Mouse (Mus musculus): ENCODE data around the gene Upk1a. TPM values are rescaled to one million over a fixed set of nuclear protein-coding genes. Genes with fewer than 3 reads are reported as not detected.

Gene Upk1a
- total RNA-seq, 1 experiment from 2014 or later = 0.22 TPM

DNA sequence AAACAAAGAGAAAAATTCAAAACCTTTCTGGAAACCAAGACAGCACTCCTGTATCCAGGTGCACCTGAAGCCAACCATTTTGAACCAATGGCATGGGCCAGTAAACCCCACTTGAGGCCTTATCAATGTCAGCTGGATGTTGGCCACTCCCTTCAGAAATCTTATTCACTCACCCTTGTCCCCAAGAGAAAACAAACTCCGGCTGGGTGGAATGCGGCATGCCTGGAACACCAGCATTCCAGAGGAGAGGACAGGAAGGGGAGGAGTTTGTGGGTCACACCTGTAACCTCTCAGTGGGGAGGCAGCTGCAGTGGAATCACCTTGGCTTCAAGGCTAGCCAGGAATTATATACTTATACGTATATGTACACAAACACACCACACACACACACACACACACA lies 10.1 kb downstream of the Upk1a start:
- no peak for DNase-seq

DNA sequence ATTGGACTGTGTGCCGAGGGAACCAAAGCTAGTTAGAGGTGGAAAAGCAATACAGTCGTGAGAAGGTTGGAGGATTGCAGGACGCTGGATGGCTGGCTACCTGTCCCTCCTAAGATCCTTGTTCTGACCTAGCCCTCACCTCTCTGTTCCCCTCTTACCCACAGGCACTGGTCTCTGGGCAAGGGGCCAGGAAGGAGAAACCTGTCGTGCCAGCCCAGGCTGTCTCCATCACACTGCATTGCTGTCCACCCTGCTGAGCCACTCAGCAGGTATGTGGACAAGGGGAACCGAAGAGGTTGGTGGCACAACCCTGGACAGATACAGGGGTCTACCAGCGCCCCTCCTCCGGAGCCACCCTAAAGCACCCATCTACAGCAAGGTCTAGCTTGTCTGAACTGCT lies 12.0 kb downstream of the Upk1a start:
- no peak for DNase-seq

DNA sequence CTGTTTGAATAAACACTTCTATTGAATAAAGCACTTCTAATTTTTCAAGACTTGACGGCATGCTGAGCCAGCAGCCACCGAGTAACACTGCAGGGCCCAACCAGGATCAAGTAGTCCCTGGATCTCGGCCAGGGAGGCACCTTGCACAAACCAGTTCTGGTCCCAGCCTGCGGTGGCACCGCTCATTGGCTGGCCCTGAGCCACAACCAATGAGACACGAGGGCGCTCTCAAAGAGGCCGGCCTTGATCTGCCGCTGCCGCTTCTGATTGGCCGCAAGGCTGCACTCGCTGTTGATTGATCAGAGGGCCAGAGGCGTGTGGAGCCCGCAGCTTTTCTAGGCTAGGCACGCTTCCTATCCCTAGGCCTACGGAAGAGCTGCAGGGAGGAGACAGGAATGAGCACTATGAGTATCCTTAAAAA lies 12.7 kb downstream of the Upk1a start:
- peak; percentile 96 for DNase-seq

DNA sequence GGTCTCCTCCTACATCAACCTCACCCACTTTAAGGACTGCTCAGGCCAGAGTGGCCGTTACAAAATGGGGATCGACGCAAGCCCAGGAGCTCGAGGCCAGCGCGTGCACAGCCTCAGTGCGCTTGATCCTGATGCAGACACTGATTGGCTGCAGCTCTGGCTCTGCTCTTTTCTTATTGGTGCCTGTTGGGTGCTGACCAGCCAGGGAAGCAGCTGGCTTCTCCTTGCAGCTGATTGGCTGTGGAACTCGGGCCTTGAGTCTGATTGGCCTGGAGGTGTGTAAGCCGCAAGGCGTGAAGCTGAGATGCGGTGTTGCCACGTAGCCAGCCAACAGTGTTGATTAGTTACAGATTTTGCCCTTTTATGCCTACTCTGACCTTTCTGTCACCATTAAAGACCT lies 13.9 kb downstream of the Upk1a start, which contains the start of gene Zbtb32:
Gene Zbtb32, minus strand, starts transcription at position 124 of the 400 bp plus-strand sequence.
- no peak for DNase-seq

DNA sequence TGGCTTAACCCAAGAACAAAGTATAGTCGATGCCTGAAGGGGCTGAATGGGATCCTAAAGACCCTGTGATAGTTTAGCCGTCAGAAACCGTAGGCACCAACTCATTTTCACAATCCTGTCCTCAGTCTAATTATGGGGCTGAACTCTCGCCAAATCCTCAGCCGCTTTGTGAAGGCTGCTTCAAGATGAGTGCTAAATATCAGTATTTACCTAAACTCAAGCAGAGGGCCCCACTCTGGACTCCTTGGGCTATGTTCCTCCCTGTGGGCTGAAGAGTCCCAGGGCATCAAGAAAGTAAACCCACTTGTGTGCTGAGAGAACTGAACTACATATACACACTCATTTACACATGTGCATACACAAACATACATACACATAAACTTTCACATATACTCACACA lies 15.8 kb downstream of the Upk1a start:
- no peak for DNase-seq

DNA sequence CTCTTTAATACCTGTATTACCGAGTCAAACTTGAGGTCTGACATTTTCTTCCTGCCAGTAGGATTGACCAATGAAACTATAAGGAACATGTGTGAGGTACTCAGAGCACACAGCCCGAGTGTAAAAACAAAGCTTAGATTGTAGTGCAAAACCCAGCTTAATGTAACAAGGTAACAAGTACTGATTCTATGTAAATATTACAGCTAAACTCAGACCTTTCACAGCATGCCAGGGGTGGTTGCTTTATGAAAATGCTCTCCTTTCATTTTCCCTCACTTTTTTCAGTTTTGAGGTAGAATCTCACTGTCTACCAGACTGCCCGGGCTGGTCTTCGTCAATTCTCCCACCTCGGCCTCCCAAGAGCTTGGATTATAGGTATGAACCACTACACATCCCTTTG lies 16.6 kb downstream of the Upk1a start:
- no peak for DNase-seq

DNA sequence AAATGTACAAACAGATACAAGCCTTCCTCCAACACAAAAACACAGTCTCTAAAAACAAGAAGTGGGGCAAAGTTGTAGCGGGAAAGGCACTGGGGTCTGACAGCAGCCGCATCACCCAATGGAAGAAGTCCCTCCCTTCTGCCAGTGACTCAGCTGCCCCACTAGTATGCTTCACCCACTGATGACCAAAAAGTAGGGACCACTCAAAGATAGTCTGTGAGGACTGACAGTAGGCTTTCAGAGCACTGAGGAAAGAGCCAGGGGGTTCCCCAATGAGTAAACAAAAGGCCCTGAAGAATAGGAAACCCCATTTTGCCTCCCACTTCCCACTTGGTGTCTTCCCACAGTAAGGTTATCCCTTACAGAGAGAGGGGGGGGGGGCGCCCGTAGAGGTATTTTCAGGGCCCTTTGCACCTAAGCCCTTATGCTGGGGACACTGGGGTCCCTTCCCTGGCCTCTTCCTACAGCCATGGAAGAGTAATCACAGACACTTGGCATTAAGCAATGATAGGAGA lies 18.1 kb downstream of the Upk1a start:
- DNase-seq = no peak

DNA sequence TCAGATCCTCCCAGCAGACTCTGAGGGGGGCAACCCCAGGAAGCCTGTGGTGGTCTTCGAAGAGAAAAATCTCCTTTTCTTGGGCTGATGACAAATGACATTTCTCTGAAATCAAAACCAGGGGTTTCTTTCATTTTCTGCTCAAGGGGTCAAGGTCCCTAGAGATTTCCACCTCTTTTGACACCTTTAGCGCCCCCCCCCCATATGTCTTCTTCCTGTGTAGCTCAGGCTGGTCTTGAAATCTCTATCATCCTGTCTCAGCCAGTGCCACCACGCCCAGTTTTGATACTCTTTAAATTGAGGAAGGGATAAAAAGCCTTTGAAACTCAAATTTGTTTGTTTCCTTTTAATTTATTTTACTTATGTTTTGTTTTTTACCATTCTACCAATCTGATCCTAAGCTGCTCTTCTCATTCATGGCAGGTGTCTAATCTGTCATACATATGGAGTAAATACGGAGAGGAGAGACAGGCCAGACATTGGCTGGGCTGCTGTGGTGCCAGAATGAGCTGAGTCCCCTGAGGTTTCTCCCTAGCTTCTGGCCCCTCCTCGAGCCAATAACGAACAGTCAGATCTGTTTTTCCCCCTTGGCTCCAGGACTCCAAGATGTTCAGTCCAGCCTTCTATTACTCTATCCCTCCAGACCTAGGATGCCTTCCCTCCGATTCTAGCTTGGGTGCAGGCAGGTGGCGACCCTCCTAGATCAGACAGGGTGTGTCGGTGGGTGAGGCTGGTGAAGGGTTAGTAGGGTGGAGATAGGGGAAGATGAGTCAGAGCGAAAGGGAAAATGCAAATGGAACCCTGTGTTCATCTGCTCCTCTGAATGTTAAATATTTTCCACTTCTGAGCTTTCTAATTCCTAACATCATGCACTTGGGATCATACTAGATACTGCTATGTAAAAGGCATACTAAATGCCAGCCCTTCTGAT lies 18.8 kb downstream of the Upk1a start:
- no peak for DNase-seq

DNA sequence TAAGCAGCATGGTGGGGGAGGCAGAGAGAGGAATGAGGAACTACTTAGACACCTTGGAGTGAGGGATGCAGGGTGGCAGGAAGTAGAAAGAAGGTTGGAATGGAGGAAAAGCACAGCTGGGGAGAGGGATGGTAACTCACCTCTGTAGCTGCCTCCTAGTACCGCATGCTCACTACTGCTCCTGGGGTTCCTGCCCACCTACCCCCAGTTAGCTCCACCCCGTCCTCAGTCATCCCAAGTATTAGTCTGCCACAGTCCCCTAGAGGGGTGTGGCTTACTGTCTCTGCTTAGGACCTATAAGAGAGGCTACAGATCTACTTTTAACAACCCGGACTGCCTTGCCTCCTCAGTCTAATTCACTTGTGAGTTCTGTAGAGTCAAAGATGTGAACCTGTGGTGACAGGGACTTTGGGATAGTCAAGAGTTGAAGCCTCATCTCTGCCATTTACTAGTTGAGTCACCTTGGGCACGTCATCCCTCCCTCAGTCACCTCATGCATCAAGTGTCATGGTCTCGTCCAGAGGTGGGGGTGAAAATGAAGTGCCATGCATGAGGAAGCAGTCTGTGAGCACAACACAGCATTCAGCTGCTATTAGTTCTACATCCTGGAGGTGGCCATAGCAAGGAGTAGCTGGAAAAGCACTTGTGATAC lies 19.7 kb downstream of the Upk1a start:
- DNase-seq = no peak

DNA sequence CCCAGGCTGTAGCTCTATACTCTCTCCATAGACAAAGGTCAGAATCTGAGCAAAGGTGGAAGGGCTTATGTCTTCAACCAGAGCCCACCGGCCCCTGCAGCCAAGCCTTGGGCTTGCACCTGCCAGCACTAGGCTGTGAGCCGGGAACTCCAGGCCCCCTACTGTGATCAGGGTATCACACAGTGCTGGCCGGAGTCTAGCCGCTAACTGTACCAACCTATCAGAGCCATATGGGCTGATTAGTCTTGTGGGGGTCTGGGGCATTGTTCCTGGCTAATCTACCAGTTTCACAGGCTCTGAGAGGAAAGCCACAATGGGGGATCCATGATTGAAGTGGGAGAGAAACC lies 21.1 kb downstream of the Upk1a start:
- no peak for DNase-seq

DNA sequence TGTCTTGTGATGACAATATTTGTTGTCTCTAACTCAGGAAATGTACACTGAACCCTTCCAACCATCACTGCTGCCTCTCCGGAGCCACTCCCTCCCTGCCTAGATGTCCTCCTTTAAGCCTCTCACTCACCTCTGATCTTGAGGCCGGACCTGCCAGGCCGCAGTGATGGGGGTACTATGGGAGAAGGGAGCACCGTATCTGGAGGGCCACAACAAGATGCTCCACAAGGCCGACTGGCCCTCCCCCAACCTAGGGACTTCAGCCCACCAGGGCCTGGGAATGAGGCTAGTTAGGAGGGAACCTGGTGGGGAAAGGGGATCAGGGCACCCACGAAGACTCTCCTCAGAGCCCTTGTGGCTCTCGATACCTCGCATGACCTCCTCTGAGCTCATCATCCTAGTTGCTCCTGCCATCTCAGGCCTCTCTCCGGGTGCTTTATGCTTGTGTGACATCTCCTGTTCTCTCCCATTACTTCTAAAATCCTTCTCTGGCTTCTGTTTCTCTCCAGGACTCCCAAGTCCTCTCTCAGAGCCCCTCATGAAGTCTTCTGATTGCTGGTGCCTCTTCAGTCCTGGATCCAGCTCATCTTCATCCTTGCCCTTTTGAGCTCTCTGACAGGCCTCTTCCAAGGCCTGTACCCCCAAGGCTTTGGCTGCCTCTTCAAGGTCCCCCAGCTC lies 21.6 kb downstream of the Upk1a start:
- DNase-seq = no peak

DNA sequence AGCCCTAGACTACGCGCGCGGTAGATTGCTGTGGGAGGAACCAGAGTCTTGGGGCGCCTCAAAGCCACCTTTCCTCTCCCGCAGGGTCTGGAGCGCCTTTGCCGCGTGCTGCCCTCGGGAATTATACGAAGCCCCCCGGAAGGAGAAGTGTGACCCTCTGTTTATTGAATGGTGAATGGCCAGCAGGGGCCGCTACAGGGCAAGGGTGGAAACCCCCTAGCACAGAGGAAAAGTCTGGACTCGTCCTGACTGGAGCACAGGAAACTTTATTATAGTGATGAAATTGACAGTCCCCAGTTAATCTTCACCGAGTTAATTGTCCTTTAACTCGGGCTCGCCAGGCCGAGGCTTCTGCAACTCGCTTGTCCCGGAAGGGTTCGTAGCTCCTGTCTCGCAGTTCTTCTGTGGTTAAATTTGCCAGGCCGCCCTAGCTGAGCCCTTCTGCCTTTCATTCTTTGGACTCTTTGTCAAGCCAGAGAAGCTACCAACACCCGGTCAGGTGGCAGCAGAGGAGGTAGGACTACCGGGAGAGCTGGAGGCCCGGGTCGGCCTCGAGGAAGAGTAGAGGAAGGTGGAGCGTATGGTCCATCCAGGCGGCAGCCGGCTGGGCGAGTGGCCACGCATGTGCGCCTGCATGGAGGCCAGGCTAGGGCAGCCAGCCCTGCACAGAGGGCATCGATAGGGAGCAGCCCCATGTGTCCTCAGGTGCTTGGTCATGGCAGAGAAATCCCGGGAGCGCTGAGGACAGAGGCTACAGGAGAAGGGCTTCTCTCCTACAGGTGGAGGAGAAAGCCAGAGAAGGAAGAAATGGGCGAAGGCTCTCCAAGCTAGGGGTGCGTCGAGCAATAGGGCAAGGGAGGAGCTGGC lies 23.0 kb downstream of the Upk1a start:
- DNase-seq = peak; percentile 90

DNA sequence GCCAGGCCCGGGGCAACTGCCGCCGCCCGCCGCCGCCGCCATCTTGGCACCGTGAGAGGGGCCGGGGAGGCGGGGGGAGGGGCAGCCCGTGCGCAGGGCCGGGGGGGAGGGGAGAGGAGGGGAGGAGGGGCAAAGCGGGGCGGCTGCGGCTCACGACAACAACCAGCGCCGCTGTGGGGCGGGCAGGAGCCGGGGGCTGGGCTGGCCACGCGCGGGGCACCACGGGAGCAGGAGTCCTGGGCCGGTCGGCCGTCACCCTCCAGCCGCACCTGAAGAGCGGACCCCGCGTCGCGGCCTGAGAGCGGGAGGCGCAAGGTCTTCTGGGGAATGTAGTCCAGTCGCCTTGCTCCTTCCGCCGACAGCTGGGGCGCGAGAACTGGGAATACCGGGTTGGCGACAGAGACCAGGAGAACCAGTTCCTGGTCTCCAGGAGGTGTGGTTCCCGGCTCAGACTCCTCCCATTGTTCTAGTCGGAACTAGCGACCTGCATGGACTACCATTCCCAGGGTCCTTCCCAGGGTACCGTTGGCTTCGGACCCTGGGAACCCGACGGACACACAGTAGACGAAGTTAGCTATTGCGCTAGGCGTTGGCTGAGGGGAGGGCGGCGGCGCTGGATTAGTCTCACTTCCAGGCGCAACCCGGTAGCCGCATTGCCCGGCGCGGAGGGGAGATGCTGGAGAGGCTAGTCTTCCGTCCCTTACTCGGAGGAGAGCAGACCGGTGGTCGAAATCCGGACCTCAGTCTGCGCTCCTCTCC lies 23.8 kb downstream of the Upk1a start, which contains the start of gene Kmt2b:
Gene Kmt2b, minus strand, starts transcription at position 51 of the 759 bp plus-strand sequence.
- peak; percentile 98 for DNase-seq

DNA sequence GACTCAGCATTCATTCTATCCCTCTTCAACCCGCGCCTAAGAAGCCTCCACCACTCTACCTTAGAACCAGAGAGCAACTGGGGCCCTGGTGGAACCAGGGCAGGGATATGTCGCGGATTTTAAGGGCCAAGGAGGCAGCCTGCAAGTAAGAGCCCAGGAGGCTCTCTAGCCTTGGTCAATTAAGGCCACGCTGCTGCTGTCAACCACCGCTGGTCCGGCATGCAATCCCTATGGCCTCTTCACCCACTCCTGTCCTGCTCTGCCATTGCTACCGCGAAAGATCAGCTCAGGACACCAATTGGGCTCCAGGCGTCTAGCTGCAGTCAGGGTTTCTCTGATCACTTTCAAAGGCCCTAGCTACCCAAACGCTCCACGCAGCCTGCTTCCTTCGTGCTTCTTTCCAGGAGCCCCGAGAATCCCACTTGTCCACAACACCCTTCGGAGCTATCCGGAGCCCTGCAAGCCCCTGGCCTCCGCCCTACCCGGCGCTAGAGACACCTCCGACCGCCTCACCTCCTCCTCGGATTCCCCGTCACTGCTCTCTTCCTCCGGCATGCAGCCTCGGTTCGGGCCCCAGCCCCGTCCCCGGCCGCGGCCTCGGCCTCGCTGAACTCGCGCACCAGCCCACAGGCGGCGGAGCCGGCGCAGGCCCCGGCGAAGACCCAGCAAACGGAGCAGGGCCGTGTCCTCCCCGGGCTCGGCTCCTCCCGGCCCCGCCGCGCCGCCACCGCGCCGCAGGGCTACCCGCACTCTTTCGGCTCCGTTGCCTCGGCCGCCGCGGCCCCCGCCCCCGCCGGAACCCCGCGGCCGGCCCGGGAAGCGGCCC lies 24.6 kb downstream of the Upk1a start:
- peak; percentile 72 for DNase-seq

DNA sequence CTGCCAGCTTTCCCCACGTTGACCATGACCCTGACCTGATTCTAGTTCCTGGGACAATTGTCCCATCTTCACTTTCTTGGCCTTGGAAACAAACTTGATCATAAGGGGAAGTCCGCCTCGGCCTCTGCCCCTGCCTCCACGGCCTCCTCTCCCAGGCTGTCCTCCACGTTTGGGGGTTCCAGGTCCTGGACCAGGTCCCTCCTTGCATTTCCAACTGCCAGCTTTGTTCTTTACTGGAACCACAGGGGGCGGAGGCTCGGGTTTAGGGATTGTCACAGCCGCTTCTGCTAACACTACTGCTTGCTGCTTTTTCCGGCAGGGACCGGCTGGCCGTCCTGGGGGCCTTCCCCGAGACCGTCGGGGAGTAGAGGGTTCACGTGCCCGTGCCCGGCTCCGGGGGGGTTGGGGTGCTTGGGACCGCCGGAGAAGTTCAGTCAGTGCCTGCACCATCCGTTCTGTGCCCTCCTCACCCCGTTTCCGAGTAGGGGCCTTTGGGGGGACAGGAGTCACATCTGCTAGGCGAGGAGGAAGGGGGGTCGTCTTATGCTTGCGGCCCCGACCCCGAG lies 26.1 kb downstream of the Upk1a start:
- no peak for DNase-seq

DNA sequence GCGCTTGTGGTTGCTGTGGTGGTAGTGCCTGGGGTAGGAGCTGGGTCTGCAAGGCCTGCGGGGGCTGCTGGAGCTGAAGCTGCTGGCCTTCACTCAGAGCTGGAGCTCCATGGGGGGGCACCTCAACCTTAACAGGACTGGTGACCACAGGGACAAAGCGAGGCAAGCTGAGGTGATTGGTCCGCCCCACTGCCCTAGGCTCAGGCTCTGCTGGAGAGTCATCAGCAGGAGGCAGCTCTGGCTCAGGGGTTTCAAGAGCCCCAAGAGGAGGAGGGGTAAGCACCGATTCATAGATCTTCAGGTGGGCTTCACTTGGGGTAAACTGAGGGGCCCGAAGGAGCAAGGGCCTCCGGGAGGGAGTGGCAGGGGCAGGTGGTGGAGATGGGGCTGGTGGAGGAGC lies 27.5 kb downstream of the Upk1a start:
- no peak for DNase-seq

DNA sequence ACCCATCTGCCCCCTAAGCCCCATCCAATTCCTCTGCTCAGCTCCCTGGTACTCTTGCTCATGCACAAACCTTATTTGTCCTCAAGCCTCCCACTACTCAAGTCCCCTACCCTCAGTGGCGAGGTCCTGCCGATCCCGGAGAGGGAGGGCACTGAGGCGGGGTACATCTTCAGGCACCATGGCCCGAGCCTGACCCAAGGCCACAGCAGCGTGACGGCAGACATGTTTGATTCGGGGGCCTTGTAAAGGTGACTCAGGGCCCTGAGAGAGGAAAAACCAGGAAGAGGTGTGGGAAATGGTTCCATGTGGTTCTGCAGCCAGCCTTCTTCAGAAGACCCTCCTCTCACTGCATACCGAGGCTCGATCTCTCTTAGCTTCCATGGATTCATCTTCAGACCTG lies 28.3 kb downstream of the Upk1a start:
- DNase-seq = peak; percentile 64

DNA sequence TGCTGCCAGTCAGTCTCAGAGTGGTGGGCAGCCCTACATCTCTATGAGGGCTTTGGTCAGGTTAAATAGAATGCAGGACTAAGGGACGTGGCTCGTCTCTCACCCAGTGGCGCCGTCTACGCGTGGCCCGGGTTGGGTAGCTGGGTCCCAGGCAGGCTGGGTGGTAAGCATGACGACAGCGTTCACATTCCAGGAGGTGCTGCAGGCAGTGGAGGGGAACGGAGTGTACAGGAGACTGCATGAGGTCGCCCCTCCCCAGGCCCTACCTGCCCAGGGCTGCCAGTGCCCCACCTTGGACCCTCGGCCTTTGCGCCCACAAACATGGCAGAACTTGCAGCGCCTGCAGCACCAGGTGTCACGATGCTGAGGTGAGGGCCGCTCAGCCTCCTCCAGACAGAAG lies 31.1 kb downstream of the Upk1a start:
- DNase-seq = no peak

DNA sequence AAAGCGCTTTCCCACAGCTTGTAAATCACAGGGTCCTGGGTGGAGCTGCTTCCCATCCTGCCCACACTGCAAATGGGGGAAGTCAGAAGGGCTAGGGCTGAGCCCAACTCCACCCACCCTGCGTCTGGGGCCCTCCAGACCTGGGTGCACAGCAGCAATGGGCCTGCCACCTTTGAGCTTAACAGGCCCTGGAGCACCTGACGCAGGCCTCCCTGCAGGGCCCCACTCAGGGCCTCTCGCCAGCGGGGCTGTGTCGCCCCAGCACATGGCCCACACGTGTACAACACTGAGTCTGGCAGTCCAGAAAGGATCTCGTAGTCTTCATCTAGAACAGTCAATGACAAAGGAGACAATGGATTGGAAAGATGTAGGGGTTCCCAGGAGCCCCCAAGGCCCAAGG lies 32.7 kb downstream of the Upk1a start:
- no peak for DNase-seq

DNA sequence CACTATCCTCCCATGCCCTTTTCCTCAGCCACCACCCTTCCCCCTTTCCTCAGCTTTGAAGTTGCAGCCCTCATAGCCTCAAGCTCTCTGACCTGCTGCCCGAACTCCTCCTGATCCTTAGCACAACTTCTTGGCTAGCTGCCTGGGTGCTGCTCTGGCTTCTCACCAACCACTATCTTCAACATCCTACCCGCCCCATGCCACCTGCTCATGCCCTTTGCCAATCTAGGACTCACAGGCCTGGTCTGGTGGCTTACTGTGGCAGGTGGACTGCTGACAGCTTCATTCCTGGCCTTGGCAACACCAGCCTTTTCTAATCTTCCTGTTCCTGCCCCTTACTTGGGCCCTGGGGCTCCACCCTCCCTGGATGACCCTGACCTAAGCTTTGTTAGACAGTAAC lies 39.7 kb downstream of the Upk1a start:
- peak; percentile 77 for DNase-seq

All from adrenal gland, postnatal 14 days (tissue).